Mouse (Mus musculus): ENCODE results near the gene Herc1. TPM values are rescaled to one million over a fixed set of nuclear protein-coding genes. Genes with fewer than 3 reads are reported as not detected.
"Not testable (repeated sequence)": the region's sequence is repeated elsewhere in the genome, so short reads cannot be mapped to it uniquely, and the experiment has no call there.

The Herc1 gene
- polyA plus RNA-seq, 1 experiment: 1.9 TPM

DNA sequence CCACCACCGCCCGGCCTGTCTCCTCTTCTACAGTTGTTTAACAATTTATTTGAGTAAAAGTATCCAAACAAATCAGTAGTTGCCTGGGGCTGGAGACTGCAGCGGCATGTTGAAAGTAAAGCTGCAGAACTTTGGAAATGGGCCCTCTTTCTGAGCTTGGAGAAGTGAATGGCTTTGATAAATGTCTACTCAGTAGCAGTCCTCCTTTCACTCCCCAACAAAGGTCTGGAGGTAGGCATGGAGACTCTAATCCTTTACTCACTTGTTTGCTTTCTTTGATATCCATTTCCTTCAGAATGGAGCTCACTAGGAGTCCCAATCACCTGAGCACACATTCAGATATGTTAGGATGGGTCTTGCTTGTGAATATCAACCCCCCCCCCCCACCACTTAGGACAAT, 20.1 kb downstream of the Herc1 start:
- peaks cover 36% of the 10 kb centered on the region for H3K4me1 ChIP-seq (ENCODE audit: control insufficient read depth)

DNA sequence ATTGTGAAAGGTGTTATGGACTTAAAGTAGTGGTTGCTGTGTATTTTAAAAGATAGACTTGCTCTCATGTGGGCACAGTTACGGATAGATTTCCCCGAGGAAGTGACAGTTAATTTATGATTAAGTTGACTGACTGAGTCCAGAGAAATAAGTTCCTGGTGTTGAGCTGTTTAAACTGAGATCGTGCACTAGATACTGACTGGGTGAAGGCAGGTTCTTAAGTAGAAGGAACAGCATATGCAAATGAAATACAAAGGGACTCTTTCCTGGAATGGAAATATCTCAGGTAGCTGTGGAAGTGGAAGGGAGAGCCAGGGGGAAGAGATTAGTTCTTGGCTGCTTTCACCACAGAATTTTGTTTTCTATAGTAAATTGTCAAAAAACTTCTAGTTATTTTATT, 20.6 kb downstream of the Herc1 start:
- Histone ChIP-seq H3K36me3 (ENCODE audit: control insufficient read depth) (peaks cover 62% of the 10 kb centered on the region), H3K4me3 (replicated peaks) (no peak overlapping the region)
- TF ChIP-seq GATA1 (IDR thresholded peaks at IDR 0.05; ENCODE audit: low read length) (no peak), TAL1 (IDR thresholded peaks at IDR 0.05; ENCODE audit: low read length) (no peak)

More for the DNA sequence above, 20.1 kb downstream of the Herc1 start:
- Histone ChIP-seq H3K36me3 (ENCODE audit: control insufficient read depth) (peaks cover 57% of the 10 kb centered on the region), H3K9me3 (ENCODE audit: control insufficient read depth, low read length) (no peaks in the 10 kb centered on the region; the same call in 1 of the 2 replicates), H3K4me3 (replicated peaks) (no peak overlapping the region), H3K27me3 (ENCODE audit: control insufficient read depth) (no peaks in the 10 kb centered on the region)
- TF ChIP-seq TAL1 (IDR thresholded peaks at IDR 0.05; ENCODE audit: low read length): no peak
- TF ChIP-seq GATA1 (IDR thresholded peaks at IDR 0.05; ENCODE audit: low read length): no peak

DNA sequence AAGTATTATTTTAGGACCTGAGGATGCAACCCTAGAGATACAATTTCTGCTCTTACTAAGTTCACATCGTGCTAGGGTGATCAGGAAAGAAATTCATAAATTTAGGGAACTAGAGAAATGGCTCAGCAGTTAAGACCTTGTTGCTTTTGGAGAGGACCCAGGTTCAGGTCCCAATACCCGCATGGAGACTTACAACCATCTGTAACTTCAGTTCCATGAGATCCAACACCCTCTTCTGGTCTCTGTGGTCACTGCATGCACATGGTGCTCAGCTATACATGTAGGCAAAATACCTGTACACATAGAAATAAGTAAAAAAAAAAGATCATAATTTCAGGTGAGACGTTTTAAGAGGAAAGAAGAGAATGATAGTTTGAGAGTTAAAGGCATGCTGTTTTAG, 23.2 kb downstream of the Herc1 start:
- H3K9me3 ChIP-seq (ENCODE audit: control insufficient read depth, low read length): no peaks in the 10 kb centered on the region; the same call in 1 of the 2 replicates
- H3K36me3 ChIP-seq (ENCODE audit: control insufficient read depth): peaks cover 87% of the 10 kb centered on the region
- H3K4me1 ChIP-seq (ENCODE audit: control insufficient read depth): peaks cover 23% of the 10 kb centered on the region
- no peaks in the 10 kb centered on the region for H3K27me3 ChIP-seq (ENCODE audit: control insufficient read depth)
- H3K4me3 ChIP-seq (replicated peaks): no peak overlapping the region
- TF ChIP-seq TAL1 (IDR thresholded peaks at IDR 0.05; ENCODE audit: low read length): no peak
- no peak for TF ChIP-seq GATA1 (IDR thresholded peaks at IDR 0.05; ENCODE audit: low read length)

More for the DNA sequence above, 20.6 kb downstream of the Herc1 start:
- peaks cover 36% of the 10 kb centered on the region for H3K4me1 ChIP-seq (ENCODE audit: control insufficient read depth)
- no peaks in the 10 kb centered on the region; the same call in 1 of the 2 replicates for H3K9me3 ChIP-seq (ENCODE audit: control insufficient read depth, low read length)
- H3K27me3 ChIP-seq (ENCODE audit: control insufficient read depth): no peaks in the 10 kb centered on the region

DNA sequence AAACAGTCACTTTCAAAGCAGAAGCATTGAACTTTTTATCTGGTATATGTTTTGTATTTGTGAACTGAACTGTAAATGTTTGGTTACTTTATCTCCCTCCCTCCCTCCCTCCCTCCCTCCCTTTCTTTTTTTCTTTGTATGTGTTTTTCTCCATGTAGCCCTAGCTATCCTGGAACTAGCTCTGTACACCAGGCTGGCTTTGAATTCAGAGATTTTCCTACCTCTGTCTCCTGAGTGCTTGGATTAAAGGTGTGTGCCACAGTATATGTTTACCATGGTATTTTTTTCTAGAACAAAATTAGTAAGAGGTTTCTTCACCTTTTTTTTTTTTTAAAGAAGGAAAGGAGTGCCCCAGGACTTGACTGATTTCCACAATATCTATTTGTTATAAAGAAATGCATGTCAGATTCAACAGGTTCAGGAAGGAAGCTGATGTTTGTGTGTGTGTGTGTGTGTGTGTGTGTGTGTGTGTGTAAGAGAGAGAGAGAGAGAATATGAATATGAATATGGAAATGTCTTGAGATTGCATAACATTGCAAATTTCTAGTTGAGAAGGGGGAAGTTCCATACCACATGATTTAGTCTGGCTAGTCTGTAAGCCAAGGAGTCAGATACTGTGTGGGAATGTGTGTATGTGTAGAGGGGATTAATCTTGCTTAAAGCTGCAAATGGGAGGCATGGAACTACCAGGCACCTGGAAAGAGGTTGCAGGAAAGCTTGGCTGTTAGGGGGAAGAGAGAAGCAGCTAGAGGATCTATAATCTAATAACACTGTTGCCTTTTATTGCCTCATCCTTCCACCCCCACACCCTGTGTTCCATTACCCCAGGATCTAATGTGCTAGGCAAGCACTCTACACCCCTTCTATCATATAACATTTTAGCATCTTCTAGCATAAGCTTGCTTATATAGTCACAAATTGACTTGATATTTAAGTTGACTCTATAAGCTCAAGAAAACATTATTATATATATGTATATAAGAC, 24.5 kb downstream of the Herc1 start:
- TF ChIP-seq GATA1 (IDR thresholded peaks at IDR 0.05; ENCODE audit: low read length): no peak
- TF ChIP-seq TAL1 (IDR thresholded peaks at IDR 0.05; ENCODE audit: low read length): no peak
- Histone ChIP-seq H3K4me3 (replicated peaks) (no peak overlapping the region), H3K9me3 (ENCODE audit: control insufficient read depth, low read length) (no peaks in the 10 kb centered on the region; the same call in 1 of the 2 replicates), H3K27me3 (ENCODE audit: control insufficient read depth) (no peaks in the 10 kb centered on the region), H3K36me3 (ENCODE audit: control insufficient read depth) (peaks cover 96% of the 10 kb centered on the region), H3K4me1 (ENCODE audit: control insufficient read depth) (peaks cover 15% of the 10 kb centered on the region)

DNA sequence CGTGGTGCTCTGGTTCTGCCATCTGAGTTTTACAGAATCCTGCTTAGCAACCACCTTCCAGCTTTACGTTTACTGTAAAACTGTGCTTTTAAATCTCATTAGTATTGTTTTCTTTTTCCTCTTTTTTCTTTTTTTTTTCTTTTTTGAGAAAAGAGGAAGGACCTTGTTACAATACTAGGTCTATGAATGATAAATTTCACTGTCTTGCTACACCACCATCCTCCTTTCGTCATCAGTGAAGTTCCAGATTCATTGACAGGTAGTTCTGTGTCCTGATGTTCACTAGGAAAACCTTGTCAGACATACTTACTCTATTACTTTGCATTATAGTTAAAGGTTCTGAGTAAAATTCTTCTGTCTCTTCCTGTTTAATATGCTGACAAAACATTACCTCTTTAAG, 33.2 kb downstream of the Herc1 start:
- H3K36me3 ChIP-seq (ENCODE audit: control insufficient read depth): peaks cover 97% of the 10 kb centered on the region
- TF ChIP-seq TAL1 (IDR thresholded peaks at IDR 0.05; ENCODE audit: low read length) (no peak), GATA1 (IDR thresholded peaks at IDR 0.05; ENCODE audit: low read length) (no peak)

DNA sequence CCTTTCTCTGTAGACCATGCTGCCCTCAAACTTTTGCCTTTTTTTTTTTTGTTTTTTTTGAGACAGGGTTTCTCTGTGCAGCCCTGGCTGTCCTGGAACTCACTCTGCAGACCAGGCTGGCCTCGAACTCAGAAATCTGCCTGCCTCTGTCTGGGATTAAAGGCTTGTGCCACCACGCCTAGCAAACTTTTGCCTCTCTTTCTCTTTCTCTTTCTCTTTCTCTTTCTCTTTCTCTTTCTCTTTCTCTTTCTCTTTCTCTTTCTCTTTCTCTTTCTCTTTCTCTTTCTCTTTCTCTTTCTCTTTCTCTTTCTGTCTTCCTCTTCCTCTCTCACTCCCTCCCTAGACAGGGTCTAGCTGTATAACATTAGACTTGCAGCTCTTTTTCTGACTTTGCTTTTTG, 40.1 kb downstream of the Herc1 start:
- H3K4me3 ChIP-seq (replicated peaks); H3K9me3 ChIP-seq (ENCODE audit: control insufficient read depth, low read length); H3K27me3 ChIP-seq (ENCODE audit: control insufficient read depth); H3K4me1 ChIP-seq (ENCODE audit: control insufficient read depth): not testable (repeated sequence)
- peaks cover 98% of the 10 kb centered on the region for H3K36me3 ChIP-seq (ENCODE audit: control insufficient read depth)

More for the DNA sequence above, 33.2 kb downstream of the Herc1 start:
- H3K27me3 ChIP-seq (ENCODE audit: control insufficient read depth): no peaks in the 10 kb centered on the region
- H3K4me1 ChIP-seq (ENCODE audit: control insufficient read depth): peaks cover 3% of the 10 kb centered on the region
- no peak overlapping the region for H3K4me3 ChIP-seq (replicated peaks)
- no peaks in the 10 kb centered on the region for H3K9me3 ChIP-seq (ENCODE audit: control insufficient read depth, low read length)

DNA sequence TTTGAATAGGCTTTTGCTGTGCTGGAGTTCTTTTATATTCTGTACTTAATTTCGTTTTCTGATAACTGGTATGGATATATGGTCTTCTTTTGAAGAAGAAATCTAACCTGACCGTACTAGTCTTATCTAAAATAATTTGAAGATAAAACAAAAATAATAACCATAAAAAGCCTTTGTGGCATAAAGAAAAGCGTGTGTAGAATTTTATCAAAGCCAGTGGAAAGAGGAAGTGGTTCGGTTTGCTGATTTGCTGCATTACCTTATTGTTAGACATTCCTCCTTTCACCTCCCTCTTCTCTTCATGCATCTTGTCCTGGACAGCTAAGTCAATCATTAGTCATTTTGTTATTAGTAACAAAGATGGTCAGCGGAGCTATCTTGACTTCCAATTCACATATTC, 43.1 kb downstream of the Herc1 start:
- Histone ChIP-seq H3K4me1 (ENCODE audit: control insufficient read depth) (no peaks in the 10 kb centered on the region), H3K36me3 (ENCODE audit: control insufficient read depth) (peaks cover 99% of the 10 kb centered on the region), H3K9me3 (ENCODE audit: control insufficient read depth, low read length) (no peaks in the 10 kb centered on the region), H3K4me3 (replicated peaks) (no peak overlapping the region), H3K27me3 (ENCODE audit: control insufficient read depth) (no peaks in the 10 kb centered on the region)
- TF ChIP-seq TAL1 (IDR thresholded peaks at IDR 0.05; ENCODE audit: low read length) (no peak), GATA1 (IDR thresholded peaks at IDR 0.05; ENCODE audit: low read length) (no peak)

DNA sequence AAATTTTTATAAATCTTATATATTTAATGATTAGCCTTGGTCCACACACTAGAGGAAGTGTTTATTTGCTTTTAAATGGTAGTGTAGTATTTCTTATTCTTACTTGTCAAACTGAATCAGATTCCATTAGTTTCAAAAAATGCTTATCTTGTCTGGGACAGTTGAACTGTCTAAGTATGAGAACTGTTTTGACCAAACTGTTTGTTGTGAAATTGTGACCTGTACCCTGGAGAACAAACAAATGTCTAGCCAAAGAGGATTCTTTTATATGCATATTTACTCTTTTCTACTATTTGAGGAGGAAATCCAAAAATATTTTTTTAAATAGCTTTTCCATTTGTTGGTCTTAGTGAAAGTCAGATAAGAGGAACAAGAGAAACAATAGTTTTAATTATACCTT, 73.2 kb downstream of the Herc1 start:
- TF ChIP-seq GATA1 (IDR thresholded peaks at IDR 0.05; ENCODE audit: low read length): no peak
- TF ChIP-seq TAL1 (IDR thresholded peaks at IDR 0.05; ENCODE audit: low read length): no peak
- Histone ChIP-seq H3K27me3 (ENCODE audit: control insufficient read depth) (no peaks in the 10 kb centered on the region), H3K4me3 (replicated peaks) (no peak overlapping the region), H3K36me3 (ENCODE audit: control insufficient read depth) (peaks cover 91% of the 10 kb centered on the region), H3K9me3 (ENCODE audit: control insufficient read depth, low read length) (no peaks in the 10 kb centered on the region), H3K4me1 (ENCODE audit: control insufficient read depth) (no peaks in the 10 kb centered on the region)

DNA sequence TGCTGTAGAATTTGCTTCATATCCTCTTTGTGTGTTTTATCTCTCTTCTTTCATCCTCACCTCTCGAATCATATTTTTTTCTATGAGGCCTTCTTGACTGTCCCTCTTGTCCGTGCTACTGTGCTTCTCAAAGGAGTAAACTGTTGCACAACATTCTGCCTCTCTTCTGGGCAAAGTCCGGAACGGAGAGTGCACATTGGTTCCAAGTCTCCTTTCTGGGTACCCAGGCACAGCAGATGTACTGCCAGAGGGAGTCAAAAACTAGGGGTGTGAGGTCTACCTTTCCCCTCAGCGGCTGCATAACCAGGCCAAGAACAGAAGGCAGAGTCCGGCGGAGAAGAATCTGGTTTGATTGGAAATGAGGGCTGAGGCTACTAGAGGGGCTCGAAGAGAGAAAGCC, 89.8 kb downstream of the Herc1 start:
- Histone ChIP-seq H3K4me3 (replicated peaks) (no peak overlapping the region), H3K36me3 (ENCODE audit: control insufficient read depth) (peaks cover 100% of the 10 kb centered on the region), H3K27me3 (ENCODE audit: control insufficient read depth) (no peaks in the 10 kb centered on the region), H3K4me1 (ENCODE audit: control insufficient read depth) (no peaks in the 10 kb centered on the region), H3K9me3 (ENCODE audit: control insufficient read depth, low read length) (no peaks in the 10 kb centered on the region)
- TF ChIP-seq TAL1 (IDR thresholded peaks at IDR 0.05; ENCODE audit: low read length): no peak
- no peak for TF ChIP-seq GATA1 (IDR thresholded peaks at IDR 0.05; ENCODE audit: low read length)
